Mouse (Mus musculus): ENCODE data around the gene Foxk2. TPM values are rescaled to one million over a fixed set of nuclear protein-coding genes. Genes with fewer than 3 reads are reported as not detected.

Foxk2 gene
- polyA plus RNA-seq (2016; fragmentation: Nextera tagmentation; extraction: Ambion mirVana), result 6.0 and 7.1 TPM in 2 replicates

DNA sequence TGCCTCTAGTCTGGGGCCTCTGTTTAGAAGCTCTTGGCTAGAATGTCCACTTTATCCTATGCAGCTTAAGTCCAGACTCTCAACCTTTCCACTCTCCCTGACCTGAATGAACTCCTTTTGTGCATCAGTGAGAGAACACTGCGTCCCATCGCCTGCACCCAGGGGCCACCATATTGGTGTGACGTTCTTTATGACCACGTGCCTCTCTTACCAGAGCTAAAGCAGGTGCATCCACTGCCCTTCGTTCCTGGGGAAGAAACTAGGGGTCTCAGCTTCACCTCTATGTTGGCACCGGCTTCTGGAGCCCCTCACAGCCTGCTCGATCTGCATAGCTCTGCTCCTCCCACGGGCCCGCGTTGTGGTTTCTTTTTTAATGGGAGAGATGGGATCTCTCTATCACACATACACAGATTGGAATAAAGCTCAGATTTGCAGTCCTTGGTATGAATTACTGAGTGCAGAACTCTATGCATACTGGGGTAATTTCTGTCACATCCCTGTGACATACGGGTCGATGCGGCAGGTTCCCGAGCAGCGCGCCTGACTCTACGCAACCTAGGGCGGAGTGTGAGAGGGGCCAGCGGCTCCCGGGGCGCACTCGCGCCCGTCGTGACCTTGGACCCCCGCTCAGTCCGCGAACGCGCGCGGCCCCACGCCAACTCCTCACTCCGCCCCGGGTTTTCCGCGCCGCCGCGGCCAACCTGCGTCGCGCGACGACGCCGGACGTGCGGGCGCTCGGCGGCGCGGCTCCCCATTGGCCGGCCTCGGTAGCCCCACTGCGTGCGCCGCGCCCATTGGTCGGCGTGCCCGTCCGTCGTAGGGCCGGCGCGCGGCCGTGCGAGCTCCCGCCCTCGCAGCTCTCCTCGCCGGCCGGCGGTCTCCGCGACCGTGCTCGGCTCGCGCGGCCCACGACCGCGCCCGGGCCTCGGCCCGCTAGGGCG lies at the start of gene Foxk2:
Foxk2 (plus strand) TSS at position 831 of the 941 bp plus-strand sequence.
- Histone ChIP-seq H3K9me3 (replicated peaks) (no peaks in the 10 kb centered on the region), H3K4me3 (peak within 1 kb of the TSS; percentile 90), H3K27ac (ENCODE audit: poor library complexity, severe bottlenecking) (peak within 1 kb of the TSS; percentile 81), H3K27me3 (replicated peaks) (no peaks in the 10 kb centered on the region), H3K4me1 (replicated peaks) (peaks cover 15% of the 10 kb centered on the region; the same call in 1 of the 2 replicates), H3K4me2 (peak within 1 kb of the TSS; percentile 95), H3K9ac (peak within 1 kb of the TSS; percentile 98), H3K36me3 (peaks cover 49% of the 10 kb centered on the region)
- WGBS, result 2% methylated on average over 86 of the region's 91 CpGs
- peak; percentile 99 for ATAC-seq (ENCODE audit: insufficient number of reproducible peaks, low FRiP score)

GRCm38 (mm10) chr11:121216831-121217230 lies 43.0 kb upstream of the Foxk2 start:
- no peak overlapping the region for H3K9ac ChIP-seq
- H3K27ac ChIP-seq (ENCODE audit: poor library complexity, severe bottlenecking), result no peak overlapping the region
- H3K4me1 ChIP-seq (replicated peaks), result peaks cover 12% of the 10 kb centered on the region
- H3K27me3 ChIP-seq (replicated peaks), result no peaks in the 10 kb centered on the region
- H3K36me3 ChIP-seq, result peaks cover 78% of the 10 kb centered on the region
- H3K4me2 ChIP-seq, result no peak overlapping the region
- H3K4me3 ChIP-seq, result no peak overlapping the region
- ATAC-seq (ENCODE audit: insufficient number of reproducible peaks, low FRiP score), result no peak
- H3K9me3 ChIP-seq (replicated peaks), result no peaks in the 10 kb centered on the region
- 90% methylated on average over 3 of the region's 3 CpGs for WGBS

GRCm38 (mm10) chr11:121219776-121220175 lies 40.0 kb upstream of the Foxk2 start:
- Histone ChIP-seq H3K9me3 (replicated peaks) (no peaks in the 10 kb centered on the region), H3K27ac (ENCODE audit: poor library complexity, severe bottlenecking) (no peak overlapping the region), H3K9ac (no peak overlapping the region), H3K4me3 (no peak overlapping the region), H3K4me1 (replicated peaks) (peaks cover 12% of the 10 kb centered on the region), H3K4me2 (no peak overlapping the region), H3K27me3 (replicated peaks) (no peaks in the 10 kb centered on the region), H3K36me3 (peaks cover 89% of the 10 kb centered on the region)
- WGBS, result 85% methylated on average over 11 of the region's 11 CpGs
- ATAC-seq (ENCODE audit: insufficient number of reproducible peaks, low FRiP score), result no peak

- Histone ChIP-seq H3K27me3 (replicated peaks) (no peaks in the 10 kb centered on the region), H3K36me3 (peaks cover 94% of the 10 kb centered on the region)
- ATAC-seq (ENCODE audit: insufficient number of reproducible peaks, low FRiP score), result no peak
Observed at GRCm38 (mm10) chr11:121220771-121221170, 39.0 kb upstream of the Foxk2 start.

DNA sequence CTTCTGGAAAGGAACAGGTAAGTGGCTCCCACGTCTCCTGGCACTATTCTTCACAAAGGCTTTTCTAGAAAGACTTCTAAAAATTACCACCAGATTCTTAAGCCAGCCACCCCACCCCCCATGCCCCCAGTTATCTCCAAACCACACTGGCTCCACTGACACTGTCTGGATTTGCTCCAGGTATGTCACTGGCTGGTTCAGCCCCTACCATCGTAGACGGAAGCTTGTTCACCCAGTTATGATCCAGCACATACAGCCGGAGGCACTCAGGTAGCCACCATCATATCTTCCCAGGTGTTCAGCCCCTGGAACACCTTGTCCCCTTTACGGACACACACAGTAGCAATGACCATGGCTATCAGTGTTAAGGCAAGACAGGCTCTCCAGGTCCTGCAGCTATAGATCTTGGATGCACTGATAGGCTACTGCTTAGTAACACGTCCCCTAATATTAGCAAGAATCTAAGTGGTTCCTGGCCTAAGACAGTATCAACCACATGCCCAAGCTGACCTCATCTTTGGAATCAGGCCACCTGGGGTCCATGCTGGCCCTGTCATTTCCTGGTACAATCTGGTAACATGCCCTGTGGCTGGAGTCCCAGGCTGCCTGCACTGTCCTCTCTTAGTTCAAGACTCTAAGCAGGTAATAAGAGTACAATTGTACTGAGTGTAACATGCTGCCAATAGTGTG lies 38.3 kb upstream of the Foxk2 start:
- Histone ChIP-seq H3K4me3 (no peak overlapping the region), H3K27ac (ENCODE audit: poor library complexity, severe bottlenecking) (no peak overlapping the region), H3K9me3 (replicated peaks) (no peaks in the 10 kb centered on the region), H3K36me3 (peaks cover 94% of the 10 kb centered on the region), H3K27me3 (replicated peaks) (no peaks in the 10 kb centered on the region), H3K9ac (no peak overlapping the region), H3K4me2 (no peak overlapping the region), H3K4me1 (replicated peaks) (peaks cover 12% of the 10 kb centered on the region)
- ATAC-seq (ENCODE audit: insufficient number of reproducible peaks, low FRiP score), result no peak
- 77% methylated on average over 6 of the region's 6 CpGs for WGBS

More at GRCm38 (mm10) chr11:121220771-121221170, 39.0 kb upstream of the Foxk2 start:
- Histone ChIP-seq H3K4me3 (no peak overlapping the region), H3K9ac (no peak overlapping the region), H3K27ac (ENCODE audit: poor library complexity, severe bottlenecking) (no peak overlapping the region), H3K9me3 (replicated peaks) (no peaks in the 10 kb centered on the region), H3K4me1 (replicated peaks) (peaks cover 12% of the 10 kb centered on the region), H3K4me2 (no peak overlapping the region)
- 89% methylated on average over 5 of the region's 5 CpGs for WGBS

DNA sequence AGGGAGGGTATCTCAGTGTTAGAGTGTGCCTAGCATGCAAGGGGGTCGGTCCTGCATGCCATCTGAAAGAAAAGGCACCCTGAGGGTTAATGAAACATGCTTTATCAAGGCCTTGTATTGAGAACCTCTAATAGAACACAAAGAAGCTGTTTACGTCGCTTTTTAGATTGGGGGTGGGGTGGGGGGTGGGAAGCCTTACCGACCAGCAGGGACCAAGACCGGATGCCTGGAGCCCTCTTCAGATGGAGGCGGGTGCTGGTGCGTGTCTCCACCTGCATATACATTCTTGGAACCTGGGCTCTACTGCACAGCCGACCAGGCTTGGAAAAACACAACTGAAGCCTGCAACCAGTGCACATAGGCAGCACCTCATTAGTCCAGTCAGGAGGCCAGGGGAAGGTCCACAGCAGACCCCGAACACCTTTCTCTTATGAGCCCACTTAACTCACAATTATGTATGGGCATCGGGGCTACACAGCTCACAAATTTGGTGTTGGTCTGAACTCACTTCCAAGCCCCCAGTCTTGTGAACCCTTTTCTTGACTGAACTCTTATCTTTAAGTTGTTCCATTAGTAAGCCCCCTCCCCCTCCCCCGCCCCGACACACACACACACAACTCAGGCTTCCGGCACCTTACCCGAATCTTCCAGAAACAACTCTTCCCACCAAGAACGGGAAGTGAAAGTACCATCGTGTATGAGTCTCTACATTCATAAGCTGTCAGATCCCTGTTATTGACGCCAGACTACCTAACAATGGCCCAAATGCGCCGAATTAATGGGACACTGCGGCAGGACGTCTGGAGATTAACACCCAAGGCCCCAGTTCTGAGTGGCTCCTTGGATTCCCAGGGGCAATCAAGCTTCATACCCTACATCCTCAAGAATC lies 31.4 kb upstream of the Foxk2 start:
- H3K36me3 ChIP-seq, result peaks cover 41% of the 10 kb centered on the region
- H3K27me3 ChIP-seq (replicated peaks), result no peaks in the 10 kb centered on the region
- WGBS, result 23% methylated on average over 21 of the region's 21 CpGs
- peak overlapping the region; percentile 80 for H3K4me2 ChIP-seq
- H3K4me1 ChIP-seq (replicated peaks), result peaks cover 35% of the 10 kb centered on the region
- H3K27ac ChIP-seq (ENCODE audit: poor library complexity, severe bottlenecking), result peak overlapping the region; percentile 84
- H3K4me3 ChIP-seq, result peak overlapping the region; percentile 95
- H3K9ac ChIP-seq, result peak overlapping the region; percentile 87
- H3K9me3 ChIP-seq (replicated peaks), result no peaks in the 10 kb centered on the region
- ATAC-seq (ENCODE audit: insufficient number of reproducible peaks, low FRiP score), result 0 out of 2 replicates have a peak, but pooled peaks have one; percentile 1

DNA sequence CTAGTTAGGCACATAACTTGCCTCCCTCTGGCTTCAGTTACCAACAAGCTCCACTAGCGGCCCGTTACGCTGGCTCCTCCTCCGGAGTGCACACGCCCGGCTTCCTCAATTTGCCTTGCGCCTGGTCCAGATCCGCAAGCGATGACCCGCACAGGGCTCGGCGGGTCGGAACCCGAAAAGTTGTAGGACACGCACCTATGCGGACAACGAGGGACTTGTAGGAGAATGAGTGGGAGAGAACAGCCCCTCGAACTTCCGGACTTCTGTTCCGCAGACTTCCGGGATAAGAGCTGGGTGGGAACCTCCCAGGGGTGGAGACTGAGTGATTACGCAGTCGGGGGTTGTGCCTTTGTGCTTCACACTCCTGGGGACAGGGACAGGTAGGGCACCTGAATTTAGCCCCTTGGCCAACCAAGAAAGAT lies 30.8 kb upstream of the Foxk2 start, which contains the start of gene Cybc1:
Cybc1 (minus strand) TSS at position 305 of the 422 bp plus-strand sequence.
- peak within 1 kb of the TSS; percentile 84 for H3K27ac ChIP-seq (ENCODE audit: poor library complexity, severe bottlenecking)
- H3K36me3 ChIP-seq, result peaks cover 34% of the 10 kb centered on the region
- no peaks in the 10 kb centered on the region for H3K9me3 ChIP-seq (replicated peaks)
- H3K4me3 ChIP-seq, result peak within 1 kb of the TSS; percentile 95
- WGBS, result 0% methylated on average over 23 of the region's 23 CpGs
- peak within 1 kb of the TSS; percentile 87 for H3K9ac ChIP-seq
- H3K4me1 ChIP-seq (replicated peaks), result peaks cover 35% of the 10 kb centered on the region
- peak; percentile 86 for ATAC-seq (ENCODE audit: insufficient number of reproducible peaks, low FRiP score)
- H3K4me2 ChIP-seq, result peak within 1 kb of the TSS; percentile 80
- H3K27me3 ChIP-seq (replicated peaks), result no peaks in the 10 kb centered on the region

- H3K4me3 ChIP-seq, result no peak overlapping the region
- H3K4me2 ChIP-seq, result no peak overlapping the region
- ATAC-seq (ENCODE audit: insufficient number of reproducible peaks, low FRiP score), result no peak
- peak overlapping the region; percentile 72 for H3K27ac ChIP-seq (ENCODE audit: poor library complexity, severe bottlenecking)
- 67% methylated on average over 4 of the region's 4 CpGs for WGBS
- peaks cover 13% of the 10 kb centered on the region for H3K36me3 ChIP-seq
- H3K27me3 ChIP-seq (replicated peaks), result no peaks in the 10 kb centered on the region
- H3K9me3 ChIP-seq (replicated peaks), result no peaks in the 10 kb centered on the region
- peaks cover 42% of the 10 kb centered on the region for H3K4me1 ChIP-seq (replicated peaks)
- 0 out of 2 replicates have a peak overlapping the region, but pooled peaks have one; percentile 11 for H3K9ac ChIP-seq
Observed at GRCm38 (mm10) chr11:121231191-121231590, 28.6 kb upstream of the Foxk2 start.

DNA sequence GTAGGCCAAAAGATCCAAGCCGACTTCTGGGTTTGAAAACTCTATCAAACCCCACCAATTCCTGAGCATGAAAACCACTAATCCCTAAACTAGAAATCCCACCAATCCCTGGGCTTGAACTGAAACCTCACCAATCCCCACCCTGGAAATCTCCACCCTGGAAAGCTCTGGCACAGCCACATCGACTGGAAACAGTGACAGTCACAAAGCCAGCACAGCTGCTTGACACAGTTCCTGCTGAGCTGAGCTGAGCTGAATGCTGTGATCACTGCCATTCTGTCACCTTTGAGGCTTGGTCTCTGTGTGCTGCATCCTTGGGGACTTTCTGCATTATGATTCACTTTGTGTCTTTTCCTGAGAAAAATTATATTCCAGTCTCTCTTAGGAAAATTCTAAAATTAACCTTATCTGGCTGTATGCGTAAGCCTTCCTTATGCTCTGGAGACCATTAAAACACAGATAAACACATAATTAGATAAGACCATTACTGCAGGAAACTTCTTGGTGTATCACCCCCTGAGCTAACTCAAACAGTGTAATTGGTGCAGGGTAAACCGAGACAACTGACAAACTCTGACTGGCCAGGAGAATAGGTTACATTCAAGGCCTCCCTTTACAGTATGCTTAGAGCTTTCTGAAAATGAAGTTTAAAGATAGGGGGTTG lies 28.0 kb upstream of the Foxk2 start:
- Histone ChIP-seq H3K9me3 (replicated peaks) (no peaks in the 10 kb centered on the region), H3K9ac (0 out of 2 replicates have a peak overlapping the region, but pooled peaks have one; percentile 11), H3K4me1 (replicated peaks) (peaks cover 45% of the 10 kb centered on the region), H3K27ac (ENCODE audit: poor library complexity, severe bottlenecking) (peak overlapping the region; percentile 72), H3K36me3 (peaks cover 7% of the 10 kb centered on the region), H3K4me2 (no peak overlapping the region), H3K4me3 (no peak overlapping the region), H3K27me3 (replicated peaks) (no peaks in the 10 kb centered on the region)
- ATAC-seq (ENCODE audit: insufficient number of reproducible peaks, low FRiP score), result no peak
- 30% methylated on average over 4 of the region's 4 CpGs for whole genome bisulfite sequencing

DNA sequence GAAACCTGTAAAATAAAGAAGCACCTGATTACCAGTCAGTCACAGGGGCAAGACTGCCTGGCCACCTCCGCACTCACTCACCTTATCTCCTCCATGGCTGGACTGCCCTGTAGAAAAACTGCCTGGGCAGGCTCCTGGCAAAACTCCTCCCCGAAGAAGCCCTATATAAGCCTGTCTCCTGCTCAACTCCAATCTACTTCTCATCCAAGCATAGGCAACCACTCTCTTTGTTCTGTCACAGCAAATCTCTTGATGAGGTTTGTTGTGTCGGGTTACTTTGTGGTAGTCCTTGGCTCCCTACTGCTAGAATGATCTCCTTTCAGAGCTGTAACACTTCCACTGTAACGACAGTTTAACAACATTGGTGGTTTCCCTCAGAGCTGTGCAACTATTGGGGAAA lies 27.1 kb upstream of the Foxk2 start:
- no peak overlapping the region for H3K4me3 ChIP-seq
- H3K4me2 ChIP-seq, result no peak overlapping the region
- no peaks in the 10 kb centered on the region for H3K36me3 ChIP-seq
- 20% methylated on average over 4 of the region's 4 CpGs for WGBS
- no peaks in the 10 kb centered on the region for H3K27me3 ChIP-seq (replicated peaks)
- peak overlapping the region; percentile 44; the same call in 1 of the 2 replicates for H3K27ac ChIP-seq (ENCODE audit: poor library complexity, severe bottlenecking)
- H3K4me1 ChIP-seq (replicated peaks), result peaks cover 40% of the 10 kb centered on the region
- ATAC-seq (ENCODE audit: insufficient number of reproducible peaks, low FRiP score), result no peak
- no peaks in the 10 kb centered on the region for H3K9me3 ChIP-seq (replicated peaks)
- H3K9ac ChIP-seq, result no peak overlapping the region
